Mouse (Mus musculus) embryonic fibroblast, embryonic 13.5 days (primary cell): ENCODE results near the gene Pacrg.

Source experiments
- CTCF ChIP-seq: IDR thresholded peaks from 2 replicates; pipeline ENCODE4 v1.5.1; 2011; ENCODE audit warnings: mild to moderate bottlenecking, control low read depth, low read length, moderate library complexity, borderline replicate concordance; ENCODE audit not compliant: insufficient read depth
- POLR2A ChIP-seq: IDR thresholded peaks from 2 replicates; pipeline ENCODE4 v1.6.1; 2011; ENCODE audit warnings: low read depth, mild to moderate bottlenecking, control low read depth, low read length, moderate library complexity

GRCm38 (mm10) chr17:10588922-10589400 is 251.2 kb downstream of the Pacrg start:
- TF ChIP-seq CTCF (no peak), POLR2A (no peak)
